Mouse (Mus musculus): ENCODE measurements around the gene Lrrc27. TPM values are rescaled to one million over a fixed set of nuclear protein-coding genes. Genes with fewer than 3 reads are reported as not detected.

The Lrrc27 gene
- polyA plus RNA-seq, 1 experiment, result 863 TPM

DNA sequence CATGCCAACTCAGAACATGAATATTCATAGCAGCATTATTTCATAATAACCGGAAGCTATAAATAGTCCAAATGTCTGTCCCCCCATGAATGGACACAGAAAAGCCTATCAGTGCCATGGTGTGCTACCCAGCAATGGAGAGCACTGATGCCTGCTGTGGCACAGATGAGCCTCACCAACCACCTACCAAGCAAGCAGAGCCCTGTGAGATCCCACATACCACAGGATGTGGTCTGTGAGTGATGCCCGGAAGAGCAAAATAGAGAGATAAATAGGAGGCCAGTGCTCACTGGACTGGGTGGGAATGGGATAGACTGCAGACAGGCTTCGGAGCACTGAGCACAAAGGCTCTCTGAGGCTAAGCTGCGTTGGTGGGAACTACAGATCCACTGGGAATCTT, 15.8 kb upstream of the Lrrc27 start:
- TF ChIP-seq CTCF (IDR thresholded peaks at IDR 0.05; ENCODE audit: control insufficient read depth, insufficient read depth, insufficient replicate concordance, low read depth, low read length), result no peak
- no peak for TF ChIP-seq POLR2A (IDR thresholded peaks at IDR 0.05; ENCODE audit: control insufficient read depth, low read depth, low read length)
- Histone ChIP-seq H3K27me3 (ENCODE audit: control insufficient read depth, insufficient read depth, low read length) (no peaks in the 10 kb centered on the region), H3K36me3 (ENCODE audit: control insufficient read depth, insufficient read depth, low read length) (no peaks in the 10 kb centered on the region), H3K27ac (ENCODE audit: control insufficient read depth, insufficient read depth, low read depth, low read length) (no peak overlapping the region), H3K4me1 (ENCODE audit: control insufficient read depth, insufficient read depth, low read length) (no peaks in the 10 kb centered on the region), H3K4me3 (ENCODE audit: control insufficient read depth, low read depth, low read length) (no peak overlapping the region)

DNA sequence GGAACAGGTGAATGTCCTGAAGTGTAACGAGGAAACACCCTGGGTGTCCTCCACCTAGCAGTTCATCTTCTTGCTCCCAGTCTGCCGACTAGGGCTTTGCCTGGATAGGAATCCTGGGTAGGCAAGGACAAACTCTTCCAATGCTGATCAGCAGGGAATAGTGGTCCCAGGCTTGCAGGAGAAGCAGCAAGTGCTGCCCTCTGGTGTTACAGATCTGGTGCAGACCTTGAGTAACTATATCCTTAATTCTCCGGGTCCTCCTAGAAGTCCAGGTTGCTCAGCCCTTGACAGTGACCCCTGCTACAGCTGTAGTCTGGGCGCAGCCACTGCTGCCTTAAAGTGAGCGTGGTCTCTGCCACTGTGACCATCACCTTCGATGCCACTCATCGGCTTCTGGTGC, 12.7 kb upstream of the Lrrc27 start:
- Histone ChIP-seq H3K27ac (ENCODE audit: control insufficient read depth, insufficient read depth, low read depth, low read length) (no peak overlapping the region), H3K4me1 (ENCODE audit: control insufficient read depth, insufficient read depth, low read length) (no peaks in the 10 kb centered on the region), H3K27me3 (ENCODE audit: control insufficient read depth, insufficient read depth, low read length) (no peaks in the 10 kb centered on the region), H3K4me3 (ENCODE audit: control insufficient read depth, low read depth, low read length) (no peak overlapping the region), H3K36me3 (ENCODE audit: control insufficient read depth, insufficient read depth, low read length) (no peaks in the 10 kb centered on the region)
- no peak for TF ChIP-seq POLR2A (IDR thresholded peaks at IDR 0.05; ENCODE audit: control insufficient read depth, low read depth, low read length)
- peak; percentile 51; the same call in 1 of the 2 replicates for TF ChIP-seq CTCF (IDR thresholded peaks at IDR 0.05; ENCODE audit: control insufficient read depth, insufficient read depth, insufficient replicate concordance, low read depth, low read length)

DNA sequence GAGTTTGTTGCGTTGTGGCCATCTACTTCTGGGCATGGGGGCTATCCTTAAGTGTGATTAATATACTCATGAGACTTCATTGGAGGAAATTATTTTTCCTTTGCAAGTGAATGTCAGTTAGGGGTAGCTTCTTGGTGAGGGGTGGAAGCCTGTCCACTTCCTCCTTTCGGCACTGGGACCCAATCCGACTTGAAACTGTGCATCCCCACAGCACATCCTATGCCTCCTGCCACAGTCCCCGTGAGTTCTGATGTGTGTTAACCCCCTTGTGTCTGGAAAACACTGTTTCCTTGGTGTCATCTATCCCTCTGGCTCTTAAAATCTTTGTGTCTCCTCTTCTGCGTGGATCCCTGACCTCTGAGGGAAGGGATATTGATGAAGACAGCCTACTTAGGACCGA, 11.6 kb upstream of the Lrrc27 start:
- no peaks in the 10 kb centered on the region for H3K27me3 ChIP-seq (ENCODE audit: control insufficient read depth, insufficient read depth, low read length)
- no peak overlapping the region for H3K4me3 ChIP-seq (ENCODE audit: control insufficient read depth, low read depth, low read length)
- H3K27ac ChIP-seq (ENCODE audit: control insufficient read depth, insufficient read depth, low read depth, low read length), result no peak overlapping the region
- TF ChIP-seq POLR2A (IDR thresholded peaks at IDR 0.05; ENCODE audit: control insufficient read depth, low read depth, low read length) (no peak), CTCF (IDR thresholded peaks at IDR 0.05; ENCODE audit: control insufficient read depth, insufficient read depth, insufficient replicate concordance, low read depth, low read length) (no peak)
- H3K4me1 ChIP-seq (ENCODE audit: control insufficient read depth, insufficient read depth, low read length), result no peaks in the 10 kb centered on the region
- no peaks in the 10 kb centered on the region for H3K36me3 ChIP-seq (ENCODE audit: control insufficient read depth, insufficient read depth, low read length)

DNA sequence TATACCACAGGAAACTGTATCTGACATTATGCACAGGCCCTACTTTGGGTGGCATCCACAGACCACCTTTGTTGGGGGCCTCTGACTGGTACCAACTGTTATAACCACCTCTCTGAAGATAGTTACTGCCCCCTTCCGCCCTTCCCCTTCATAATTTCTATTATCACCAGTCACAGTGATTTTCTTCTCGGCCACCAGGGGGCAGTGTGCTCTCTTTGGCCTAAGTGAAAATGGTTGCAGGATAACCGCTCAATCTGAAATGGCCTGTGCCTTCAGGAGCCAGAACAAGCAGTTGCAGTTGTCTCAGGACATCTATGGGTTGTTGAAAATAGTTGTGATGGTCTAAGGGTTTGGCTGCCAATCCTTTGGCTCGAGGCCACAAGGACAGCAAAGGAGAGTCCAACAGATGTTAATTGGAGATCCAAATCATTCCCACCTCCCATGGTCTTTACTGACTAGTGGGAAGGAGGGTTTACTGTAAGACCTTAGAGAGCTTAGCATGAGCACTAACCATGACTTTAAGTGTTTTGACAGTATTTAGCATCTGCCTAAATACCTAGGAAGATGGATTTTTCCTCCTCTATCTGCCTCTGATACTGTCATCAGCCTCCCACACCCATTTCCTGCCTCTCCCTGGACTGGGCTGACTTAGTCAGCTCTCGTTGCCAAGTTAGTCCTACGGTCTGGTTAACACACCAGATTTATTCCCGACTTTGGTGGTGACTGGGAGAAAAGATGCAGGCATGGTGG, 4.6 kb upstream of the Lrrc27 start:
- Histone ChIP-seq H3K4me1 (ENCODE audit: control insufficient read depth, insufficient read depth, low read length) (0 out of 2 replicates have a peak, but pooled peaks cover 2% of the 10 kb centered on the region), H3K27me3 (ENCODE audit: control insufficient read depth, insufficient read depth, low read length) (no peaks in the 10 kb centered on the region), H3K36me3 (ENCODE audit: control insufficient read depth, insufficient read depth, low read length) (no peaks in the 10 kb centered on the region), H3K4me3 (ENCODE audit: control insufficient read depth, low read depth, low read length) (no peak overlapping the region; the same call in 1 of the 2 replicates), H3K27ac (ENCODE audit: control insufficient read depth, insufficient read depth, low read depth, low read length) (no peak overlapping the region)
- TF ChIP-seq POLR2A (IDR thresholded peaks at IDR 0.05; ENCODE audit: control insufficient read depth, low read depth, low read length), result no peak
- TF ChIP-seq CTCF (IDR thresholded peaks at IDR 0.05; ENCODE audit: control insufficient read depth, insufficient read depth, insufficient replicate concordance, low read depth, low read length), result peak; percentile 63

DNA sequence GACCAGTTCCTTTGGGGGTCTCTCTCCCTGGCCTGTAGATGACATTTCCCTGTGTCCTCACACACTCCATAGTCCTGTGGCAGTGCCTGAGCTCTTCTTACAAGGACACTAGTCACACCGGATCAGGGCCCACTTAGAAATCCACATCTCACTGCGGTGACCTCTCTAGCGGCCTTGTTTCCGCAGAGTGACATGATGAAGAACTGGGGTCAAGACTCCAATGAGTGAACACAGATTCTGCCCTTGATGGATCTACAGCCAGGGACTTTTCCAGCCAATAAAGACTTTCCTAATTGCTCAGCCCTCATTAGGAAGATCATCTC, 4.1 kb upstream of the Lrrc27 start:
- TF ChIP-seq CTCF (IDR thresholded peaks at IDR 0.05; ENCODE audit: control insufficient read depth, insufficient read depth, insufficient replicate concordance, low read depth, low read length) (no peak), POLR2A (IDR thresholded peaks at IDR 0.05; ENCODE audit: control insufficient read depth, low read depth, low read length) (no peak)
- Histone ChIP-seq H3K36me3 (ENCODE audit: control insufficient read depth, insufficient read depth, low read length) (no peaks in the 10 kb centered on the region), H3K27ac (ENCODE audit: control insufficient read depth, insufficient read depth, low read depth, low read length) (no peak overlapping the region), H3K27me3 (ENCODE audit: control insufficient read depth, insufficient read depth, low read length) (no peaks in the 10 kb centered on the region), H3K4me1 (ENCODE audit: control insufficient read depth, insufficient read depth, low read length) (0 out of 2 replicates have a peak, but pooled peaks cover 2% of the 10 kb centered on the region), H3K4me3 (ENCODE audit: control insufficient read depth, low read depth, low read length) (no peak overlapping the region)

DNA sequence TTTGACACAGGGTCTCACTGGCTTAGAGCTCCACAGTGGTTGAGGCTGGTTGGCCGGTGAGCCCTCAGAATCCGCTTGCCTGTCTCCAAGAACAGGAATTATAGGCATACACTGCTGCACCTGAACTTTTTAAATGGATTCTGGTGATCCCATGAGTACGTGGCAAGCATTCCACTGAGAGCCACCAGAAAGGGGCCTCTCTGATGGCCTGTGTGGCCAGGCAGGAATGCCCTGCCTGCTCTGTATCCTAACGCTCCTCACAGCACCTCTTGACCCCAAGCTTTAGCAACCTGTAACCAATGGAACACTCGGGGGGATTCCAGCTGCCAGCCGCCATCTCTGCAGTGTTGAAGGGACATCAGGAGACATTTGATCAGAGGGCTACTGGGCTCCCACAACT, 1.0 kb upstream of the Lrrc27 start:
- Histone ChIP-seq H3K4me1 (ENCODE audit: control insufficient read depth, insufficient read depth, low read length) (0 out of 2 replicates have a peak, but pooled peaks cover 2% of the 10 kb centered on the region), H3K4me3 (ENCODE audit: control insufficient read depth, low read depth, low read length) (peak overlapping the region; percentile 10; the same call in 1 of the 2 replicates), H3K36me3 (ENCODE audit: control insufficient read depth, insufficient read depth, low read length) (peaks cover 7% of the 10 kb centered on the region), H3K27ac (ENCODE audit: control insufficient read depth, insufficient read depth, low read depth, low read length) (no peak overlapping the region), H3K27me3 (ENCODE audit: control insufficient read depth, insufficient read depth, low read length) (no peaks in the 10 kb centered on the region)
- no peak for TF ChIP-seq POLR2A (IDR thresholded peaks at IDR 0.05; ENCODE audit: control insufficient read depth, low read depth, low read length)
- no peak for TF ChIP-seq CTCF (IDR thresholded peaks at IDR 0.05; ENCODE audit: control insufficient read depth, insufficient read depth, insufficient replicate concordance, low read depth, low read length)

DNA sequence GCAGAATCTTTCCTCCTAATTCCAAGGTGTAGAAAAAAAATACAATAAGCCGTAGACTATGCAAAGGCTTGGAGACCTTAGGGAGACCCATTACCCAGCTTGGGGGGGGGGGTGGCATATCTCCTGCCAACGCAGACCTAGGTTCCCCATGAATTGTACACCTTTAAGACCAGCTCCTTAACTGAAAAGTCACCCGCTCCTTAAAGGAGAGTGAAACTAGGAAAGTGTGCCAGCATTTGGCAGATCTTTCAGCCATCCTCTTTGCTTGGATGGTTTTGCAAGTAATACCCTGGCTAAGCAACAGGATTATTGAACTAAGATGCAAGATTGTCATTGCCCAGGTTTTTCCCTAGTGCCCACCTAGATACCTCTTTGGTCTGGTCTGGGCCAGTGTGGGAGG, 963 bp downstream of the Lrrc27 start:
- Histone ChIP-seq H3K4me1 (ENCODE audit: control insufficient read depth, insufficient read depth, low read length) (peaks cover 2% of the 10 kb centered on the region; the same call in 1 of the 2 replicates), H3K27ac (ENCODE audit: control insufficient read depth, insufficient read depth, low read depth, low read length) (peak overlapping the region; percentile 84), H3K27me3 (ENCODE audit: control insufficient read depth, insufficient read depth, low read length) (no peaks in the 10 kb centered on the region), H3K36me3 (ENCODE audit: control insufficient read depth, insufficient read depth, low read length) (peaks cover 7% of the 10 kb centered on the region), H3K4me3 (ENCODE audit: control insufficient read depth, low read depth, low read length) (peak overlapping the region; percentile 80)
- TF ChIP-seq CTCF (IDR thresholded peaks at IDR 0.05; ENCODE audit: control insufficient read depth, insufficient read depth, insufficient replicate concordance, low read depth, low read length) (no peak), POLR2A (IDR thresholded peaks at IDR 0.05; ENCODE audit: control insufficient read depth, low read depth, low read length) (no peak)
